Mouse (Mus musculus) heart, embryonic 16.5 days (tissue): Measurements from ENCODE around the gene Olfr694. TPM values are rescaled to one million over a fixed set of nuclear protein-coding genes. Genes with fewer than 3 reads are reported as not detected.
"Not testable (repeated sequence)": the region's sequence is repeated elsewhere in the genome, so short reads cannot be mapped to it uniquely, and the experiment has no call there.

Source experiments
- ATAC-seq: fragments of 200-750 bp; cut with Nextera tagmentation; replicated peaks from 2 replicates; pipeline ENCODE4 v1.8.0; 2017; ENCODE audit warnings: moderate number of reproducible peaks; ENCODE audit not compliant: insufficient read depth, low FRiP score; ENCODE audit errors: extremely low read depth
- H3K27ac ChIP-seq: fragments of 300-500 bp; sonication (generic); 2 replicates; pipeline ENCODE4 v1.5.1; 2014; ENCODE audit warnings: mild to moderate bottlenecking, low read length, control low read depth, moderate library complexity
- H3K27me3 ChIP-seq: fragments of 300-500 bp; sonication (generic); 2 replicates; pipeline ENCODE4 v1.6.1; 2014; ENCODE audit warnings: low read length, mixed read lengths; ENCODE audit not compliant: control insufficient read depth, insufficient read depth
- H3K36me3 ChIP-seq: fragments of 300-500 bp; sonication (generic); 2 replicates; pipeline ENCODE4 v1.6.1; 2014; ENCODE audit not compliant: control insufficient read depth, insufficient read depth
- H3K4me1 ChIP-seq: fragments of 300-500 bp; sonication (generic); 2 replicates; pipeline ENCODE4 v1.6.1; 2014; ENCODE audit warnings: low read length, mixed read lengths; ENCODE audit not compliant: control insufficient read depth, insufficient read depth
- H3K4me2 ChIP-seq: fragments of 300-500 bp; sonication (generic); 2 replicates; pipeline ENCODE4 v1.6.1; 2014; ENCODE audit warnings: low read depth, mild to moderate bottlenecking, control low read depth, low read length
- H3K4me3 ChIP-seq: fragments of 300-500 bp; sonication (generic); 2 replicates; pipeline ENCODE4 v1.5.1; 2014; ENCODE audit warnings: mild to moderate bottlenecking, control low read depth, low read length
- H3K9ac ChIP-seq: fragments of 300-500 bp; sonication (generic); 2 replicates; pipeline ENCODE4 v1.6.1; 2014; ENCODE audit warnings: low read length, control low read depth
- H3K9me3 ChIP-seq: fragments of 300-500 bp; sonication (generic); replicated peaks from 2 replicates; pipeline ENCODE4 v1.6.1; 2016; ENCODE audit warnings: low read length; ENCODE audit not compliant: control insufficient read depth
- WGBS: fragments of 180-500 bp; shearing (Covaris S2); extraction: QIAGEN DNeasy Blood & Tissue Kit; methylation state at CpG from one replicate; pipeline ENCODE4 v1.1.7; 2014; 5-methylcytosine and 5-hydroxymethylcytosine counted together
- polyA plus RNA-seq: library from polyadenylated mRNA; unstranded; fragments of >200 nt; fragmentation: Nextera tagmentation; extraction: Ambion mirVana; gene quantifications from 2 replicates; pipeline ENCODE4 v1.2.1, GENCODE M21; 2015

The Olfr694 gene
- not detected in 2 replicates for polyA plus RNA-seq

DNA sequence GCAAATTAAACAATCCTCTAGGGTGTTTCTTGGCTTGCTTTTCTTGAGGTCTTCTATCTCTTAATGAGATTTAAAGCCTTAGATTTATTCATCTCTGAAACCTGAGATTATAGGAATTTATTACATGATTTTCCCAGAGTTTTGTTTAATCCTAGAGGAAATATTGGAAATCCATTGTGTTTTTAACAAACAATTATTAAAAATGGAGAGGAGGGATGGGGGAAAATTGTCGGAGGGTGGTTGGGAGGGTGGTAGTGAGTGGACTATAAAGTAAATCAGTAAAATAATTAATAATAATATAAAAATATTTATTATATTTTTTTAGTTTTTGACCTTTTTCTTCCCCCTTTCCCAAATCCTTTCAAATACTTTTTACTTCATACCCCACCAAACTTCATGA is at the start of gene Olfr694:
TSS of gene Olfr694 (minus strand) at position 101 of the 400 bp plus-strand sequence.
- no peak within 1 kb of the TSS for H3K4me3 ChIP-seq
- 79% methylated on average over 1 of the region's 1 CpGs for WGBS
- H3K4me1 ChIP-seq = no peaks in the 10 kb centered on the region
- no peak within 1 kb of the TSS for H3K9ac ChIP-seq
- H3K27me3 ChIP-seq = no peaks in the 10 kb centered on the region
- no peaks in the 10 kb centered on the region for H3K9me3 ChIP-seq
- no peak for ATAC-seq
- no peak within 1 kb of the TSS for H3K4me2 ChIP-seq
- no peaks in the 10 kb centered on the region for H3K36me3 ChIP-seq
- H3K27ac ChIP-seq = no peak within 1 kb of the TSS

DNA sequence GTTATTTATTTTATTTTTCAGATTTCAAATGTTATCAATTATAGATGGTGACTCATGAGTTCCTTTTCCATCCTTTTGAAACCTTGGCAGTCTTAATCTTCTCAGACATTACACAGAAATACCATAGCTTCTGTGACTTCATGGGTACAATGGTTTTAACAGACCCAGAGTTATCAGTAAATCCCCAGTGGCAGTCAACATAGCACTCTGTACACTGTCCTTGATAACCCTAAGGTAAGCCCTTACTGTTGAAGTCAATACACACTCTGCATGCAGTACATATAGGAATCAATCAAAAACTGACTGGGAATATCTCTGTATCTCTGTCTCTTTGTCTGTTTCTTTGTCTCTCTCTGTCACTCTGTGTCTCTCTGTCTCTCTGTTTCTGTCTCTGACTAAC is 45.4 kb upstream of the Olfr694 start:
- Histone ChIP-seq H3K4me1 (no peaks in the 10 kb centered on the region), H3K27ac (no peak overlapping the region), H3K9ac (no peak overlapping the region), H3K9me3 (no peaks in the 10 kb centered on the region), H3K36me3 (no peaks in the 10 kb centered on the region), H3K27me3 (no peaks in the 10 kb centered on the region), H3K4me2 (no peak overlapping the region), H3K4me3 (no peak overlapping the region)
- no peak for ATAC-seq

DNA sequence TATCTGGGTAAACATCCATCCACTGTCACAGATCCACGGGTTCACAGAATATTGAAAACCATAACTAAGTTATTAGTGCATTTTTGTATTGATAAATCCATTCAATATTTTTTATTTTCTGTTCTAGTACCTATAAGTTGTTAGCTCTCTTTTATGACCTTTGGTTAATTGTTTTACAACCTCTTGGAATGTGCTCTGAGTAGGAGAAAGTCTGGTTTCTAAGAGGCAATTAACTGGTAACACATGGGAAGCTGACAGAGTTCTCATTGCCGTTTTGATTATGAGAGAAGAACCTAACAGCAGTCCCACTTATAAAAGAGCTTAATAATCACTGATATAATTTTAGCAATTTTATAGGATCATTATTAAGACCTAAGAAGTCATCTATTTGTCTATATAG is 42.1 kb upstream of the Olfr694 start:
- Histone ChIP-seq H3K9ac (no peak overlapping the region), H3K4me2 (no peak overlapping the region), H3K27ac (no peak overlapping the region), H3K4me3 (no peak overlapping the region), H3K36me3 (no peaks in the 10 kb centered on the region), H3K9me3 (no peaks in the 10 kb centered on the region), H3K4me1 (no peaks in the 10 kb centered on the region), H3K27me3 (no peaks in the 10 kb centered on the region)
- ATAC-seq = no peak
- 62% methylated on average over 2 of the region's 2 CpGs for WGBS

DNA sequence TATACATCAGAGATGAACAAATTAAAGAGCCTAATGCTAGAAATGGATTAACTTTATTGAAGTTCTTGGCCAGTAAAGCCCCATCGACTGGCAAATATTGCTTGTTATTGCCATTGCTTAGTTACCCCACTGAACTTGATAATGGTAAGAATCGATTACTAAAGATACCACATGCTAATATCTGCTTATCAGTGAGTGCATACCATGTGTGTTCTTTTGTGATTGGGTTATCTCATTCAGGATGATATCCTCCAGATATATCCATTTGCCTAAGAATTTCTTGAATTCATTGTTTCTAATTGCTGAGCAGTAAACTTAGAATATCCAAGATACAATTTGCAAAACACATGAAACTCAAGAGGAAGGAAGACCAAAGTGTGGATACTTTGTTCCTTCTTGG is 34.0 kb upstream of the Olfr694 start:
- not testable (repeated sequence) for H3K9me3 ChIP-seq, ATAC-seq, H3K9ac ChIP-seq, H3K4me3 ChIP-seq, H3K4me1 ChIP-seq, H3K27me3 ChIP-seq, H3K36me3 ChIP-seq, H3K27ac ChIP-seq, H3K4me2 ChIP-seq
- 81% methylated on average over 2 of the region's 2 CpGs for WGBS

DNA sequence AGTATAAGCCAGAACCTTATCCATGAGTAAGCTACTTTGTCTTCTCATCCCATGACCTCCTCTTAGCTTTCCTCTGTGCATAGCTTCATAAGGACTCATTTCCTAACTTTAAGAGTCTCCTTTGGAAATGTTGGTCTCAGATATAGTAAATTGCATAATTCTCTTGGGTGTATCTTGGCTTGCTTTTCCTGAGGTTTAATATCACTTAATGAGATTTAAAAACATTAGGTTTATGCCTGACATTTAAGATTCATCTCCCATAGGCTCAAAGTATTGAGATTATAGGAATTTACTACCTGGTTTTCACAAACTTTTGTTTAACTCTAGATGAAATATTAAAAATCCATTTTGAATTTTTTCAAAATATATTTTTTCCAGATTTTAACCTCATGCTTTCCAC is 24.7 kb upstream of the Olfr694 start, which contains the start of gene Olfr695:
TSS of gene Olfr695 (minus strand) at position 101 of the 400 bp plus-strand sequence.
- Histone ChIP-seq H3K27ac (no peak within 1 kb of the TSS), H3K4me3 (no peak within 1 kb of the TSS), H3K36me3 (no peaks in the 10 kb centered on the region), H3K4me1 (no peaks in the 10 kb centered on the region), H3K9me3 (no peaks in the 10 kb centered on the region; the same call in 1 of the 2 replicates), H3K4me2 (no peak within 1 kb of the TSS), H3K27me3 (no peaks in the 10 kb centered on the region), H3K9ac (no peak within 1 kb of the TSS)
- no peak for ATAC-seq

DNA sequence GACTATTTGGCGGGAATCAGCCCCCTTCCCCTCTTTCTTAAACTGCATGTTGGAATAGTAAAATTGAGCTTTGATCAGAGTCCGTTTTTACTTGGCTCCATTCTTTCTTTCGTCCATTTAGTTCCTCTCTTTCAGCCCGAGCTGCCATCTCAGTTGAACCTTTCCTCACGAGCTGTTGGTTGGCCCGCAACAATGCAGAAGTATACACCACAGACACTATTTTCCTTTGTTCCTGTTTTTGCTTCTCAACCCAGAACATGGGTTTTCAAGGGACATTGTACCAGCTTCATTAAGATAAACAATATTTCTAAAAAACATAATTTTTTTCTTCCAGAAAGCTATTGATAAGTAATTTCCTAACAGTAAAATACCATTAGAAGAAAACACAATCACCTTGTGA is 19.8 kb upstream of the Olfr694 start:
- Histone ChIP-seq H3K4me3 (no peak overlapping the region), H3K9ac (no peak overlapping the region), H3K4me2 (no peak overlapping the region), H3K27ac (no peak overlapping the region), H3K9me3 (no peaks in the 10 kb centered on the region; the same call in 1 of the 2 replicates), H3K4me1 (no peaks in the 10 kb centered on the region), H3K27me3 (no peaks in the 10 kb centered on the region), H3K36me3 (no peaks in the 10 kb centered on the region)
- ATAC-seq = no peak
- WGBS = 74% methylated on average over 6 of the region's 6 CpGs

DNA sequence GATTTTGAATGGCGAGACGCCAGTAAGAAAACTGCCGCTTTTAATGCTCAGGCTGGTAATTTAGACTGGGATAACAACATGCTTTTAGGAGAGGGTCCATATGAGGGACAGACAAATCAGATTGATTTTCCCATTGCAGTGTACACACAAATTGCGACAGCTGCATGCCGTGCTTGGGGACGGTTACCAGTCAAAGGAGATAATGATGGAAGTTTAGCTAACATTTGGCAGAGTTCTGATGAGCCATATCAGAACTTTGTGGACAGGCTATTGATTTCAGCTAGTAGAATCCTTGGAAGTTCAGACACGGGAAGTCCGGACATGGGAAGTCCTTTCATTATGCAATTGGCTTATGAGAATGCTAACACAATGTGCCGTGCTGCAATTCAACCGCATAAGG is 16.1 kb upstream of the Olfr694 start:
- H3K9me3 ChIP-seq, H3K4me1 ChIP-seq, H3K4me3 ChIP-seq, H3K9ac ChIP-seq, ATAC-seq, H3K27me3 ChIP-seq, H3K4me2 ChIP-seq, H3K36me3 ChIP-seq, H3K27ac ChIP-seq: not testable (repeated sequence)
- WGBS = 86% methylated on average over 10 of the region's 10 CpGs

DNA sequence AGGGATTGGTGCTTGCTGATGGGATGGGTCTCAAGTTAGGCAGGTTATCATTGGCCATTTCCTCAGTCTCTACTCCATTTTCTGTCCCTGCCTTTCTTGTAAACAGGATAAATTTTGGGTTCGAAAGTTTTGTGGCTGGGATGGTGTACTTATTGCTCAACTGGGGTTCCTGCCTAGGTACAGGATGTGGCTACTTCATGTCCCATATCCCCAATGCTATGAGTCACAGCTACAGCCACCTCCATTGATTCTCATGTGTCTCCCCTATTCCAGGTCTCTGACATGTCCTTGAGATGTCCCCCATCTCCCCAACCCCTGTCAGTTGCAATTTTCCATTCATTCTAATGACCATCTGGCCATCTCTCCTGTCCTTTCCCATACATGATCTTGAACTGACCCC is 5.3 kb upstream of the Olfr694 start:
- no peak for ATAC-seq
- H3K9ac ChIP-seq = no peak overlapping the region
- H3K4me1 ChIP-seq = no peaks in the 10 kb centered on the region
- H3K4me3 ChIP-seq = no peak overlapping the region
- H3K4me2 ChIP-seq = no peak overlapping the region
- no peak overlapping the region for H3K27ac ChIP-seq
- 0 out of 2 replicates have a peak, but pooled peaks cover 3% of the 10 kb centered on the region for H3K9me3 ChIP-seq
- 75% methylated on average over 1 of the region's 1 CpGs for WGBS
- H3K36me3 ChIP-seq = no peaks in the 10 kb centered on the region
- no peaks in the 10 kb centered on the region for H3K27me3 ChIP-seq

DNA sequence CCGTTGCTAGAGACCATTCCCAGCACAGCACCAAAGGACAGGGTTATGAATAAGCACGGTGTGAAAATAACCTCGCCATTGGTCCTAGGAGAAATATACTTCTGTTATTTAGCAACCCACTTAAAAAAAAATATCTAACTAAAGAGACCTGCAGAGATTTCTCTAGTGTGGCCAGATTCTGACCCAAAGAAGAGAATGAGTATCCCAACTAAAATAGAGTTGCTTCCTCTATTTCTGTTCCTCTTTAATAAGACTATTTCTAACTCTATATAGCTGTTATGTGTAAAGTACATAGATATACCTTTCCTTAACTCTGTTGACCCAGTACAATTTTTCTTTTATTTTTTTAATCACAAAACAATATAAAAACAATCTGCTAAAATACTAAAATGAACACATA is 1.4 kb upstream of the Olfr694 start:
- no peak overlapping the region for H3K4me2 ChIP-seq
- H3K27me3 ChIP-seq = no peaks in the 10 kb centered on the region
- H3K9ac ChIP-seq = no peak overlapping the region
- H3K4me3 ChIP-seq = no peak overlapping the region
- WGBS = 63% methylated on average over 3 of the region's 3 CpGs
- no peaks in the 10 kb centered on the region for H3K4me1 ChIP-seq
- ATAC-seq = no peak
- no peak overlapping the region for H3K27ac ChIP-seq
- no peaks in the 10 kb centered on the region for H3K36me3 ChIP-seq
- no peaks in the 10 kb centered on the region for H3K9me3 ChIP-seq

DNA sequence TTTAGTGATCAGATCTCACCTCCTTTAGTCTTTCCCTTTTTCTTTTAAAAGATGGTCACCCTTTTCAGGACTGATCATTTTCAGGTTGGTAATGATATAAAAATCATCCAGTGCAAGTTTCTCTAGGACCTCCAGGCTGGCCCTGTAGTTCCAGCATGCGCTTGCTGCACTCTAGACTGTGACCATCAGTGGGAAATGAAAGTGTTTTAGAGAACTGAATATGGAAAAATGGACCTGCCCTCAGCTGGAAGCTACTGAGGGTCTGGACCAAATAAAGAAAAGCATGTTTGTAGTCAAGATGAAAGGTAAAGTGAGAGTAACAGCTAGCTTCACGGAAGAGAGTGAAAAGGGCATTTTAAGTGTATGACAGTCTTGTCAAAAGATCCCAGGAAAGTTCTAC is 6.2 kb downstream of the Olfr694 start:
- Histone ChIP-seq H3K27me3 (no peaks in the 10 kb centered on the region), H3K27ac (no peak overlapping the region), H3K9me3 (no peaks in the 10 kb centered on the region; the same call in 1 of the 2 replicates), H3K4me1 (no peaks in the 10 kb centered on the region), H3K4me2 (no peak overlapping the region), H3K4me3 (no peak overlapping the region), H3K36me3 (no peaks in the 10 kb centered on the region), H3K9ac (no peak overlapping the region)
- 76% methylated on average over 2 of the region's 2 CpGs for WGBS
- no peak for ATAC-seq
